9 mouse cellular contexts compared by ENCODE assay signal in genomic region chr14:79483611-79484120, GRCm38 (mm10). TPM values are rescaled to one million over a fixed set of nuclear protein-coding genes. Genes with fewer than 3 reads are reported as not detected.
DNase-seq lines count a peak whose midpoint lies in the region; ATAC-seq lines count a peak whose summit lies in the region.
"Had no signal": no experiment of that assay in that cellular context is flagged by ENCODE, and none has a peak within 500 bp of the region (broad histone marks: within the 10 kb centered on the region; RNA-seq: fewer than 3 reads in every experiment).

No protein-coding gene starts in this region.

- no peak for ATAC-seq in heart, embryonic 11.5 days (replicated peaks; ENCODE audit: insufficient number of reproducible peaks, low FRiP score, low TSS enrichment)
- ATAC-seq in hindbrain, embryonic 13.5 days (ENCODE audit: low FRiP score) = no peak
- ATAC-seq in lung, embryonic 15.5 days (ENCODE audit: borderline replicate concordance, extremely low read depth, low FRiP score, low TSS enrichment) = no peak

- no peak overlapping the region for H3K27ac ChIP-seq in heart, embryonic 11.5 days (ENCODE audit: low read depth, low read length)
- no peak overlapping the region for H3K27ac ChIP-seq in hindbrain, embryonic 13.5 days
- peak overlapping the region; percentile 99 for H3K27ac ChIP-seq in lung, embryonic 15.5 days

- peak overlapping the region; percentile 81 for H3K4me2 ChIP-seq in heart, embryonic 11.5 days
- peak overlapping the region; percentile 66 for H3K4me2 ChIP-seq in hindbrain, embryonic 13.5 days
- H3K4me2 ChIP-seq in lung, embryonic 15.5 days = peak overlapping the region; percentile 75

- 62% methylated on average over 8 of the region's 8 CpGs for WGBS in heart, embryonic 11.5 days (ENCODE audit: insufficient replicate concordance)
- 84% methylated on average over 8 of the region's 8 CpGs for WGBS in hindbrain, embryonic 13.5 days
- 40% methylated on average over 8 of the region's 8 CpGs for WGBS in lung, embryonic 15.5 days

- no peaks in the 10 kb centered on the region for H3K9me3 ChIP-seq in heart, embryonic 11.5 days (replicated peaks; ENCODE audit: control insufficient read depth, low read length)
- no peaks in the 10 kb centered on the region for H3K9me3 ChIP-seq in hindbrain, embryonic 13.5 days
- H3K9me3 ChIP-seq in lung, embryonic 15.5 days = no peaks in the 10 kb centered on the region
- H3K9me3 ChIP-seq: G1E had no signal

- H3K36me3 ChIP-seq in heart, embryonic 11.5 days (ENCODE audit: control insufficient read depth, insufficient read depth, low read length) = no peaks in the 10 kb centered on the region
- no peaks in the 10 kb centered on the region for H3K36me3 ChIP-seq in hindbrain, embryonic 13.5 days
- H3K36me3 ChIP-seq in lung, embryonic 15.5 days = no peaks in the 10 kb centered on the region

- peak overlapping the region; percentile 96 for H3K4me3 ChIP-seq in heart, embryonic 11.5 days (ENCODE audit: low read depth, low read length)
- peak overlapping the region; percentile 89; the same call in 1 of the 2 replicates for H3K4me3 ChIP-seq in hindbrain, embryonic 13.5 days
- peak overlapping the region; percentile 75 for H3K4me3 ChIP-seq in lung, embryonic 15.5 days

- peaks cover 39% of the 10 kb centered on the region for H3K4me1 ChIP-seq in heart, embryonic 11.5 days (ENCODE audit: control insufficient read depth, insufficient read depth, low read length)
- peaks cover 43% of the 10 kb centered on the region for H3K4me1 ChIP-seq in hindbrain, embryonic 13.5 days (replicated peaks)
- peaks cover 67% of the 10 kb centered on the region for H3K4me1 ChIP-seq in lung, embryonic 15.5 days

- no peaks in the 10 kb centered on the region for H3K27me3 ChIP-seq in heart, embryonic 11.5 days (ENCODE audit: control insufficient read depth, insufficient read depth, low read length)
- peaks cover 4% of the 10 kb centered on the region; the same call in 1 of the 2 replicates for H3K27me3 ChIP-seq in hindbrain, embryonic 13.5 days
- H3K27me3 ChIP-seq in lung, embryonic 15.5 days = no peaks in the 10 kb centered on the region

- H3K9ac ChIP-seq in heart, embryonic 11.5 days (ENCODE audit: low read depth, low read length) = peak overlapping the region; percentile 99; the same call in 1 of the 2 replicates
- no peak overlapping the region for H3K9ac ChIP-seq in hindbrain, embryonic 13.5 days
- H3K9ac ChIP-seq in lung, embryonic 15.5 days = peak overlapping the region; percentile 96; the same call in 1 of the 2 replicates

- no peak for DNase-seq in heart, adult 18-20 months
- peak; percentile 10 for DNase-seq in T-cell, adult 2 months (ENCODE audit: low spot score)
- no peak for DNase-seq in right cerebral cortex, adult 2 months (ENCODE audit: low spot score in 2 of 2)
- DNase-seq in adrenal gland, postnatal 25 days = no peak
- DNase-seq in frontal cortex, postnatal 36 days (ENCODE audit: low spot score in 2 of 2) = no peak

RNA-seq across cellular contexts. Expression of gene Wbp4, which starts 2.3 kb away (rescaled TPM):
- polyA plus RNA-seq in heart, embryonic 11.5 days (2014; fragmentation: Nextera tagmentation; extraction: Ambion mirVana) = 35.7 and 38.2 TPM in 2 replicates
- 10 to 100 TPM; 20.5 to 21.7 TPM for total RNA-seq in heart, adult 18-20 months (2021)
- polyA plus RNA-seq in hindbrain, embryonic 13.5 days (2015; fragmentation: Nextera tagmentation; extraction: Ambion mirVana) = 43.9 and 46.1 TPM in 2 replicates
- 38.0 and 40.0 TPM in 2 replicates for polyA plus RNA-seq in lung, embryonic 15.5 days (2015; fragmentation: Nextera tagmentation; extraction: Ambion mirVana)
- 39.5 and 45.8 TPM in 2 replicates for total RNA-seq in adrenal gland, postnatal 25 days (2021)

RNA-seq across cellular contexts. Expression of gene Elf1, which starts 2.7 kb away (rescaled TPM):
- 8.3 and 8.6 TPM in 2 replicates for polyA plus RNA-seq in heart, embryonic 11.5 days (2014; fragmentation: Nextera tagmentation; extraction: Ambion mirVana)
- 10 to 100 TPM; 12.4 to 15.0 TPM for total RNA-seq in heart, adult 18-20 months (2021)
- polyA plus RNA-seq in hindbrain, embryonic 13.5 days (2015; fragmentation: Nextera tagmentation; extraction: Ambion mirVana) = 3.8 and 3.9 TPM in 2 replicates
- 17.5 and 18.8 TPM in 2 replicates for polyA plus RNA-seq in lung, embryonic 15.5 days (2015; fragmentation: Nextera tagmentation; extraction: Ambion mirVana)
- 20.8 and 27.7 TPM in 2 replicates for total RNA-seq in adrenal gland, postnatal 25 days (2021)

RNA-seq across cellular contexts. Expression of gene Kbtbd6, which starts 32.0 kb away (rescaled TPM):
- polyA plus RNA-seq in heart, embryonic 11.5 days (2014; fragmentation: Nextera tagmentation; extraction: Ambion mirVana) = 2.5 and 3.2 TPM in 2 replicates
- total RNA-seq in heart, adult 18-20 months (2021) = under 1 TPM; 0.12 to 0.39 TPM
- 1.5 and 1.6 TPM in 2 replicates for polyA plus RNA-seq in hindbrain, embryonic 13.5 days (2015; fragmentation: Nextera tagmentation; extraction: Ambion mirVana)
- polyA plus RNA-seq in lung, embryonic 15.5 days (2015; fragmentation: Nextera tagmentation; extraction: Ambion mirVana) = 3.8 and 4.6 TPM in 2 replicates
- total RNA-seq in adrenal gland, postnatal 25 days (2021) = 0.21 and 0.52 TPM in 2 replicates

RNA-seq across cellular contexts. Expression of gene Kbtbd7, which starts 57.4 kb away (rescaled TPM):
- 9.1 and 11.1 TPM in 2 replicates for polyA plus RNA-seq in heart, embryonic 11.5 days (2014; fragmentation: Nextera tagmentation; extraction: Ambion mirVana)
- 1 to 10 TPM; 8.9 to 9.1 TPM for total RNA-seq in heart, adult 18-20 months (2021)
- 15.4 and 16.4 TPM in 2 replicates for polyA plus RNA-seq in hindbrain, embryonic 13.5 days (2015; fragmentation: Nextera tagmentation; extraction: Ambion mirVana)
- polyA plus RNA-seq in lung, embryonic 15.5 days (2015; fragmentation: Nextera tagmentation; extraction: Ambion mirVana) = 11.8 and 12.7 TPM in 2 replicates
- 10.0 and 10.8 TPM in 2 replicates for total RNA-seq in adrenal gland, postnatal 25 days (2021)
